8 mouse cellular contexts compared by ENCODE assay signal in genomic region chr3:135290249-135290894, GRCm38 (mm10). TPM values are rescaled to one million over a fixed set of nuclear protein-coding genes. Genes with fewer than 3 reads are reported as not detected.
A peak's percentile ranks its signal among the peaks of the same experiment; 100 is the strongest.
DNase-seq lines count a peak whose midpoint lies in the region; ATAC-seq and TF ChIP-seq lines count a peak whose summit lies in the region.

No protein-coding gene starts in this region.

- no peaks in the 10 kb centered on the region for H3K4me1 ChIP-seq in bone marrow, adult 2 months (ENCODE audit: control insufficient read depth, insufficient read depth, low read length)
- H3K4me1 ChIP-seq in hindbrain, embryonic 13.5 days (replicated peaks) = peaks cover 3% of the 10 kb centered on the region; the same call in 1 of the 2 replicates

- H3K36me3 ChIP-seq in hindbrain, embryonic 13.5 days = no peaks in the 10 kb centered on the region

- ATAC-seq in hindbrain, embryonic 13.5 days (ENCODE audit: low FRiP score) = peak; percentile 83
- peak; percentile 35; the same call in 1 of the 2 replicates for ATAC-seq in megakaryocyte, adult 5-6 weeks (ENCODE audit: poor library complexity, severe bottlenecking)

- TF ChIP-seq CTCF in bone marrow, adult 2 months (IDR thresholded peaks at IDR 0.05; ENCODE audit: control insufficient read depth, insufficient read depth, low read length) = 0 out of 2 replicates have a peak, but pooled peaks have one; percentile 15

- no peak overlapping the region for H3K9ac ChIP-seq in hindbrain, embryonic 13.5 days

- DNase-seq in layer of hippocampus, adult 11-12 months (ENCODE audit: low spot score) = peak; percentile 44
- DNase-seq in layer of hippocampus, adult 9-10 months (ENCODE audit: low spot score) = no peak
- DNase-seq in fibroblast of lung, adult 2 months (ENCODE audit: low read depth) = peak; percentile 41
- DNase-seq in layer of hippocampus, postnatal 36 days = peak; percentile 23 to 34
- DNase-seq in right cerebral cortex, postnatal 4 days = peak; percentile 62

- no peaks in the 10 kb centered on the region for H3K9me3 ChIP-seq in hindbrain, embryonic 13.5 days

- no peaks in the 10 kb centered on the region for H3K27me3 ChIP-seq in hindbrain, embryonic 13.5 days

- WGBS in bone marrow, adult 2 months = 99% methylated on average over 7 of the region's 7 CpGs
- 100% methylated on average over 5 of the region's 7 CpGs for WGBS in hindbrain, embryonic 13.5 days

- H3K4me2 ChIP-seq in hindbrain, embryonic 13.5 days = no peak overlapping the region

- no peak overlapping the region for H3K4me3 ChIP-seq in bone marrow, adult 2 months (replicated peaks; ENCODE audit: control insufficient read depth, low read depth, low read length)
- no peak overlapping the region for H3K4me3 ChIP-seq in hindbrain, embryonic 13.5 days

- no peak for TF ChIP-seq POLR2A in bone marrow, adult 2 months (IDR thresholded peaks at IDR 0.05; ENCODE audit: borderline replicate concordance, control insufficient read depth, low read depth, low read length)

- no peak overlapping the region for H3K27ac ChIP-seq in bone marrow, adult 2 months (ENCODE audit: control insufficient read depth, insufficient read depth, low read depth, low read length, poor library complexity)
- no peak overlapping the region for H3K27ac ChIP-seq in hindbrain, embryonic 13.5 days

RNA-seq across cellular contexts. Expression of gene Bdh2, which starts 9.4 kb away (rescaled TPM):
- 2.2 TPM in 1 of 2 replicates, not detected in the other for polyA plus RNA-seq in bone marrow, adult 2 months (2011; ENCODE audit: insufficient read depth, insufficient read length, low replicate concordance, missing spikeins)
- 5.8 TPM in 2 replicates for polyA plus RNA-seq in hindbrain, embryonic 13.5 days (2015; fragmentation: Nextera tagmentation; extraction: Ambion mirVana)
- total RNA-seq in layer of hippocampus, postnatal 36 days (2021) = 1 to 10 TPM; 2.9 to 5.7 TPM
- not detected in 2 replicates for total RNA-seq in megakaryocyte, adult 5-6 weeks (2015)
- not detected in 2 replicates for total RNA-seq in megakaryocyte, adult 5-6 weeks (2017)

RNA-seq across cellular contexts. Expression of gene Slc9b2, which starts 17.1 kb away (rescaled TPM):
- 1.4 TPM in 1 of 2 replicates, not detected in the other for polyA plus RNA-seq in bone marrow, adult 2 months (2011; ENCODE audit: insufficient read depth, insufficient read length, low replicate concordance, missing spikeins)
- 1.1 and 1.4 TPM in 2 replicates for polyA plus RNA-seq in hindbrain, embryonic 13.5 days (2015; fragmentation: Nextera tagmentation; extraction: Ambion mirVana)
- total RNA-seq in layer of hippocampus, postnatal 36 days (2021) = 1 to 10 TPM; 2.7 to 3.9 TPM
- total RNA-seq in megakaryocyte, adult 5-6 weeks (2015) = not detected in 2 replicates
- not detected in 2 replicates for total RNA-seq in megakaryocyte, adult 5-6 weeks (2017)

RNA-seq across cellular contexts. Expression of gene Slc9b1, which starts 57.5 kb away (rescaled TPM):
- not detected in 2 replicates for polyA plus RNA-seq in bone marrow, adult 2 months (2011; ENCODE audit: insufficient read depth, insufficient read length, low replicate concordance, missing spikeins)
- polyA plus RNA-seq in hindbrain, embryonic 13.5 days (2015; fragmentation: Nextera tagmentation; extraction: Ambion mirVana) = 0.12 TPM in 1 of 2 replicates, not detected in the other
- not detected for total RNA-seq in layer of hippocampus, postnatal 36 days (2021)
- not detected in 2 replicates for total RNA-seq in megakaryocyte, adult 5-6 weeks (2015)
- total RNA-seq in megakaryocyte, adult 5-6 weeks (2017) = not detected in 2 replicates
